Mouse (Mus musculus): ENCODE measurements around the gene Rhbdd1. TPM values are rescaled to one million over a fixed set of nuclear protein-coding genes. Genes with fewer than 3 reads are reported as not detected.

Gene Rhbdd1
- polyA plus RNA-seq, 1 experiment = 1.8 TPM

GRCm38 (mm10) chr1:82328033-82328775, 12.0 kb downstream of the Rhbdd1 start:
- TF ChIP-seq GATA1 (IDR thresholded peaks at IDR 0.05; ENCODE audit: low read length) = no peak

- no peak for TF ChIP-seq GATA1 (IDR thresholded peaks at IDR 0.05; ENCODE audit: low read length)
Measured at GRCm38 (mm10) chr1:82329237-82329953, 13.1 kb downstream of the Rhbdd1 start.

- TF ChIP-seq GATA1 (IDR thresholded peaks at IDR 0.05; ENCODE audit: low read length) = no peak
Measured at GRCm38 (mm10) chr1:82329954-82330247, 13.6 kb downstream of the Rhbdd1 start.

- no peak for TF ChIP-seq GATA1 (IDR thresholded peaks at IDR 0.05; ENCODE audit: low read length)
Measured at GRCm38 (mm10) chr1:82334506-82334905, 18.3 kb downstream of the Rhbdd1 start.

- no peak for TF ChIP-seq GATA1 (IDR thresholded peaks at IDR 0.05; ENCODE audit: low read length)
Measured at GRCm38 (mm10) chr1:82353089-82353488, 36.8 kb downstream of the Rhbdd1 start.

GRCm38 (mm10) chr1:82353755-82354154, 37.5 kb downstream of the Rhbdd1 start:
- no peak for TF ChIP-seq GATA1 (IDR thresholded peaks at IDR 0.05; ENCODE audit: low read length)

- TF ChIP-seq GATA1 (IDR thresholded peaks at IDR 0.05; ENCODE audit: low read length) = no peak
Measured at GRCm38 (mm10) chr1:82358871-82359647, 42.8 kb downstream of the Rhbdd1 start.

GRCm38 (mm10) chr1:82359648-82360026, 43.4 kb downstream of the Rhbdd1 start:
- TF ChIP-seq GATA1 (IDR thresholded peaks at IDR 0.05; ENCODE audit: low read length) = no peak

GRCm38 (mm10) chr1:82361240-82361639, 45.0 kb downstream of the Rhbdd1 start:
- no peak for TF ChIP-seq GATA1 (IDR thresholded peaks at IDR 0.05; ENCODE audit: low read length)

GRCm38 (mm10) chr1:82362165-82362564, 45.9 kb downstream of the Rhbdd1 start:
- no peak for TF ChIP-seq GATA1 (IDR thresholded peaks at IDR 0.05; ENCODE audit: low read length)

GRCm38 (mm10) chr1:82364047-82364446, 47.8 kb downstream of the Rhbdd1 start:
- no peak for TF ChIP-seq GATA1 (IDR thresholded peaks at IDR 0.05; ENCODE audit: low read length)

- no peak for TF ChIP-seq GATA1 (IDR thresholded peaks at IDR 0.05; ENCODE audit: low read length)
Measured at GRCm38 (mm10) chr1:82364468-82364867, 48.2 kb downstream of the Rhbdd1 start.

GRCm38 (mm10) chr1:82371636-82372428, 55.6 kb downstream of the Rhbdd1 start:
- no peak for TF ChIP-seq GATA1 (IDR thresholded peaks at IDR 0.05; ENCODE audit: low read length)

- TF ChIP-seq GATA1 (IDR thresholded peaks at IDR 0.05; ENCODE audit: low read length) = no peak
Measured at GRCm38 (mm10) chr1:82373924-82374323, 57.7 kb downstream of the Rhbdd1 start.

GRCm38 (mm10) chr1:82374831-82375358, 58.6 kb downstream of the Rhbdd1 start:
- no peak for TF ChIP-seq GATA1 (IDR thresholded peaks at IDR 0.05; ENCODE audit: low read length)
